Mouse (Mus musculus) cerebellum, adult 9-10 months (tissue): ENCODE results near the gene Fnbp1.

Experiments used
- DNase-seq: peaks from one replicate; pipeline ENCODE4 v3.0.0; 2022

Gene Fnbp1

GRCm38 (mm10) chr2:31147054-31147453 is 5.2 kb upstream of the Fnbp1 start:
- no peak for DNase-seq

DNA sequence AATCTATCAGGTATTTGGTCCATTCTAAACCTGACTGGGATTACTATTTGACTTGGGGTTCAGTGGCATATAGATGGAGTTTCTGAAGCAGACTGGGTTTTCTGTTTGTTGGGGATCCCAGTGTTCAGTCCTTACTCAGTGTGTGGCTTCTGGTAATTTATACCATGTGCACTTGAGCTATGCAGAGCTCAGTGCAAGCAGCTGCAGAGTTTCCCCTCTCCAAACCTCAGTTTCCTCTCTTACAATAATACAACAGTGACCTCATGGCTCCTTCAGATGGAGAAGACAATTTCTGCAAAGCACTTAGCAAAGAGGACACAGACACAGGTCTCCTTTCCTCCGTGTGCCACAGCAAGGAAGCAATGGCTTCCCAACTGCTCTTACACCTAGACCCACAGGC is 3.1 kb upstream of the Fnbp1 start:
- DNase-seq, result no peak

GRCm38 (mm10) chr2:31143768-31144695 is 2.2 kb upstream of the Fnbp1 start:
- no peak for DNase-seq

DNA sequence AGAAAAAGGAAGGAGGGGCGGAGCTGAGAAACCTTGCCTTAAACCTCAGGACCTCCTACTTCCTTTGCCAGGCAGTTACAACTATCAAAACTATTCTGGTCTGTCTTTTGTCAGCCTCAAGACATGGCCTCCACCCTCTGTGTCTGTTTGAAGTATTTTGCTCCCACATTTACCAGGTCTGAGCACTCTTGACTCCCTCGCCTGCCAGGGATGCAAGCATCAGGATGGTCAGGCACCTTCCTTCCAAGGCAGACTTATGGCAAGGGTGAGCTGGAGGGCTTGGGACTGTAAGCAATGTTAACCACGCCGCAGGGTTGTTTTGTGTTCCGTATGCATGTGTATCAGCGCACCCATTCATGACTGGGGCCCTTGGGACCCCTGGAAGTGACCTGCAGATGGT is 1.5 kb upstream of the Fnbp1 start:
- no peak for DNase-seq

- DNase-seq, result peak; percentile 54
Measured at GRCm38 (mm10) chr2:31142505-31142904, 697 bp upstream of the Fnbp1 start.

DNA sequence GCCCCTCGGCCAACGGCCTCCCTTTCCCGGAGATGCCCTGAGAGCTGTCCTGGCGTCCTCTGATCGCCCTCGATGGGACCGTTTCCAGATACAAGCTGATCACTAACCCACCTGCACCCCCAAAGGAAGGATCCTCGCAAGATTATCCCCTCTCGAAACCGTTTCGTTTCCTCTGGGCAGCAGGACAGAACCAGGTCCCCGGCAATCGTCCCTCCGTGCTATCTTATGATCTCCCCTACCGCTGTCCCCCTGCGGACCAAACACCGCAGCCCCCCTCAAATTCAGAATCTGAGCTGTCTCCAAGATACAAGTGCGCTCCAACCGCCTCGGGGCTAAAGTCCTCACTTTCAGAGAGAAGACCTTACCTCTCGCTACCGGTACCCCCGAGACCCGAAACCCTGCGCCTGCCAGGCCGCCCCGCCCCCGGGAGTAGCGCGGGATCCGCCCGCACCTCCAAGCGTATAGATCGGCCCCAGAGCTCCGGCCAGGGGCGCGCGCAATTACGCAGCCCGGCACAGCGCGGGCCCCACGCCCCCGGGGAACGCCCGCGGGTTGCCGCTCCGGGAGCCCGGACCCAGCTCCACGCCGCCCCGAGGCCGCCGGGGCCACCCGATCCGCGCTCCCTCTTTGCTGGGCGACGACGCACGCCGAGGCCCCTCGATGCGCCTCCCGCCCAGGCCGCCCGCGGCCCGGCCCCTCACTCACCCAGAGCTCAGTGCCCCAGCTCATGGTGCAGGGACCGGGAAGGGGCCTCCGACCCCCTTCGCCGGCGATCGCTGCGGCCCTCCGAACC is 538 bp downstream of the Fnbp1 start:
- peak; percentile 70 for DNase-seq

- DNase-seq, result no peak
Measured at GRCm38 (mm10) chr2:31140772-31141073, 1.1 kb downstream of the Fnbp1 start.

DNA sequence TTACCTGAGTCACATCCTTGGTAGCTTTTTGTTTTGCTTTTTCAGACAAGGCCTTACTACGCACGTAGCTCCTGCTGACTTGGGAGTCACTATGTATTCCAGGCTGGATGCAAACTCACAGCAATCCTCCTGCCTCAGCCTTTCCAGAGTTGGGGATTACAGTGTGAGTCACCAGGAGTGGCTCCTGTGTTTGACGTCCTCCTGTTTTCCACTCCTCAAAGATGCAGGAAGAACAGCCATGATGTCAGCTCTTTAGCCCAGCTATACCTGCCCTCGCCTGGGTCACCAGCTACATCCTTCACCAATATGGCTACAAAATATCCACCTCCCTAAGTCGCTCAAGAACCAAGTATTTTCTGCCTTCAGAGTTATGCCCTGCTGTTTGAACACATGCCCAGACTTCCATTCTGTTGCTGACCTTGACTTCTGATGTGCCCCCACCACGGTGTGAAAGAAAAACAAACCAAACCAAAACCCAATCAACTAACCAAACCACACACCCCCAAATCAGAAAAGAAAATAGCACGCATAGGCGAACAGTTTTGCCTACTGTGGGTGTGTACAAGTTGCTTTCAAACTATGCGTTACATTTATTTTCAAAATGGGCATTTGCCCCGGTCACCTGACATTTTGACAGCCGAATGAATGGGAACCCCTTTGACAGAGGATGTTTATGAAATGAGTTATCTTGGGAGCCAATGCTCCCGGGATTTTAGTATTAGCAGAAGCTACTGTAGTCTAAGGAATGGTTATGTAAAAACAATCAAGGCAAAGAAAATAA is 1.6 kb downstream of the Fnbp1 start:
- peak; percentile 48 for DNase-seq

DNA sequence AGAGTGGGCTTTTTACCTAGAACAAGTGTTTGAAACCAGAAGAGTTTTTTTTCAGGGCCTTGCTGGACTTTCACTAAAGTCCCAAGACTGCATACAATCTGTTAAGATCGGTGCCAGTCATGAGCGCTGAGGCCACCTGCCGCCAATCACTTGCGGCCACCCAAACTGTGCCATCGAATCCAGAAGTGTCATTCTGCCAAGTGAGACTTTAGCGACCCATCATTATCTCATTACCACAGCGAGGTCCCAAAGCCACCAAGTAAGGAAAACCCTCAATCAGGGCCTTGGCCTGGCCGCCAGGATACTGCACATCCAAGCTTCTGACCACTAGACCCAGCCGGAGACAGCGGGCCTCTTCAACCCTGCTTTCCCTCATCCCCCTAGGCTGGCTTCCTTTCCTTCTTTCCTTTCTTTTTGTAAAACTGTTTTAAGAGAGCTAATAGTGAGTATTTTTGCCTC is 2.6 kb downstream of the Fnbp1 start:
- peak; percentile 54 for DNase-seq

DNA sequence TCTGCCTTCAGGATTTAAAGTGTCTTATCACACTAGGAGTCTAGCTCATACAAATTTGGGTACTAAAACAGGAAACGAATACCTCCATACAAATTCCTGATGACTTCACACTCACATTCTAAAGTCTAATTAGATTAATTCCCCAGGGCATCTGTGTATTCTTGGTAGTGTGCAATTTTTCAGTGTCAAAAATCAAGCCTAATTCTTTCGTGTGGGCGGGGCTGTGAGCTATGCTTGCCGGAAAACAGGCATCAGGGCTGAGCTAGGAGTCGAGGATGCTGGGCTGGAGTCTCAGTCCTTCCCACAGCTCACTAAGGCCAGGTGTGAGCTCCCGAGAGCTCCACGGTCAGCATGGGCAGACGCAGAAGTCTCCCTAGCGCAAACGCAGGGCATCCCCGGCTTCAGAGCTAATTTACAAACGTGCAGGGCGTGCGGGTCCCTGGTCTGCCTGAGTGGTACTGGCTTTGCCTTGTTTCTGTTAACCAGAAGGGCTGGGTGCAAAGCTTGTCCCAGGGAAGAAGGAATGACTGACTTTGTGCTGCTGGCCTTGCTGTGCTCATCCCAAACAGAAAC is 4.7 kb downstream of the Fnbp1 start:
- no peak for DNase-seq

DNA sequence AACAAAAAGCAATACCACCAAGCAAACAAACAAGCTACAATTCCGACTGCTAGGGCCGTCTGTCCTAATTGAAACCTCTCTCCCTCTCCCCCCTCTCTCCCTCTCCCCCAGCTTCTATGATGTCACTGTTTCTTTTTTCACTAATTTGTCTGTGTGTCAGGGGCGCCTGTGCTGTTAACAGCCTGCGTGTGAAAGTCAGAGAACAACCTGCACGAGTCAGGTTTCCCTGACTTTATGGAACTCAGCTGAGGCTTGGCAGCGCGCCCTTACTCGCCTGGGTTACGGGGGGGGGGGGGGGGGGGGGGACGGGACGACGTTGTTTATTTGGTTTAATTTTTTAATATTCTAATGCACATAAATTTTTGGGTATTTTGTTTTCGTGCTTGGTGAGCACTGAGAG is 5.5 kb downstream of the Fnbp1 start:
- no peak for DNase-seq

GRCm38 (mm10) chr2:31135512-31135931 is 6.3 kb downstream of the Fnbp1 start:
- no peak for DNase-seq

DNA sequence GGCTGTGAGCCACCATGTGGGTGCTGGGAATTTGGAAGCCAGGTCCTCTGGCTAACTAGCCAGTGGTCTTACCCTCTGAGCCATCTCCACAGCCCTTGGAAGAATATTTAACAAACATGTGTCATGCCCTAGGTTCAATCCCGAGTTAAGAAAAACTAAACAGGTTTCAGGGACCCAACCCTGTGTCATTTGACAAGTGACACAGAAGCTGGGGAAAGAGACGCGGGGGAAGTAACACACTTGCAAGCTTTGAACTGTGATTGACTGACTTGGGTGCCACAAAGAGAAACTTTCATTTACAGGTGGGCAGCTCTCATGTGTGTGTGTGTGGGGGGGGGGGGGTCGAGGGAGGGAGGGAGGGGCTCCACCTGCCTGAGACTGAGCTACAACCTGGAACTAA is 7.8 kb downstream of the Fnbp1 start:
- no peak for DNase-seq

DNA sequence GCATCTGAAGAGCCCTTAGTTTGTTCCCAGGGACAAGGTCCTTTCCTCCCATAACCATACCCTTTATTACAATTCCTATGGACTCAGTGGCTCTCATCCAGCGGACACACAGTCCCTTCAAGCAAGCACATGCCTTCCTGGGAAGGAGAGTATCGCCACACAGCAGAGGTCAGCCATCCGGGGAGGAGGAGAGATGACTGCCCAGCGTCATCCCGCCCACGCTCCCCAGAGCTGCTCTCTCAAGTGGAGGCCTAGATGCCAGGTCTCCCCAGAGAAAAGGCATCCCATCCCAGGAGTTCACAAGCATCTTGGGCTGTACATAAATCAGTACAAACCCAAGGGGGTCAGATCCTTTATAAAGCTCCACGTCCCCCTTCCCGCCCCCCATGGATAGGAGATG is 9.1 kb downstream of the Fnbp1 start:
- peak; percentile 69 for DNase-seq

DNA sequence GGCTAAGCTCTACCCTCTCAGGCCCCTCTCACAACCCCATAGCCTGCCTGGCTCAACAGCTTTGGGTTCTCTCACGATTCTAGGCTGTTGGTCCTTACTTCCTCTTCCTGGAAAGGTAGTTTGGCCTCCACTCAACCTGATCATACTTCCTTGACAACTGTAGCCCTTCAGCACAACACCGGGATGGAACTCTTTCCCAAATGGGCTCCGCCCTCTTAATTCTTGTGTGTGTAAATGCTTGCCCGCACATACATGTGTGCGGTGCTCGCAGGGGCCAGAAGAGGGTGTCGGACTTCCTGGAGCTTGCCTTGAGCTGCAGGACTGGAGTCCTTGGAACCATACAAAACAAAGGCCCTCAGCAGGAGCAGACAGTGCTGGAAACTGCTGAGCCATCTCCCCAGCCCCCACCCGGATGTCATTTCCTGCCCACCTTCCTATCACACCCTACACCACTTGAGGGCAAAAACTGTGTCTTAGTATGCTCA is 11.0 kb downstream of the Fnbp1 start:
- DNase-seq, result no peak

DNA sequence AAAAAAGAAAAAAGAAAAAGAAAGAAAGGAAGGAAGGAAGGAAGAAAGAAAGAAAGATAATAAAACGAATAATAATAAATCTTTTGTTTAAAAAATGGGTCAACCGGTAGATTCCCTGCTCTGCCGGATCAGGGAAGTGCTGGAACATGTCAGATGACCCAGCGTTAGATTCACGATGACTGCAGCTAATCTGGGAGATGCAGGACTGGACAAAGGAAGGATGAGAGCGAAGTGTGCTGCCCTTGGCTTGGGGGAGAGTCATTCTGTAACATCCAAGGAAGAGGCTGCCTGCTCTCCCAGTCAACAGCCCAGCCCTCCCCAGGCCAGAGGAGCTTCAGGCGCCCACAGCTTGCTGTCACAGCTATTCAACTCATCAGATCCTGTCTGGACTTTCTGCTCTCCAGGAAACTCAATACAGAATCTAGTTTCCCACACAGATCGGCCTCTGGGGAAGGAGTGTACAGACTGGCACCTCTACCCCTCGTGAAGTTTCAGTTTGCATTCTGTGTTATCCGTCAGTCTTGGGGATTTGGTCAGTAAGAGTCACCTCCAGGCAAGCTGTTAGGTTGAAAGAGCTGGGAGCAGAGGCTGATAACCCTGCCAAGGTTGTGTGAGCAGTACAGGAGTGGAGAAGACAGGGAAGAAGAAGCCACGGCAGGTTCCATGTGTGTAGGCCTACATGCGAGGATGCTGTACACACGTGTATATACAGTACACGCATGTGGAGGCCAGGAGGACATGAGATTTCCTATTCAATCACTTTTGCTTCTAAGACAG is 11.9 kb downstream of the Fnbp1 start:
- no peak for DNase-seq

GRCm38 (mm10) chr2:31127899-31128298 is 13.9 kb downstream of the Fnbp1 start:
- no peak for DNase-seq

DNA sequence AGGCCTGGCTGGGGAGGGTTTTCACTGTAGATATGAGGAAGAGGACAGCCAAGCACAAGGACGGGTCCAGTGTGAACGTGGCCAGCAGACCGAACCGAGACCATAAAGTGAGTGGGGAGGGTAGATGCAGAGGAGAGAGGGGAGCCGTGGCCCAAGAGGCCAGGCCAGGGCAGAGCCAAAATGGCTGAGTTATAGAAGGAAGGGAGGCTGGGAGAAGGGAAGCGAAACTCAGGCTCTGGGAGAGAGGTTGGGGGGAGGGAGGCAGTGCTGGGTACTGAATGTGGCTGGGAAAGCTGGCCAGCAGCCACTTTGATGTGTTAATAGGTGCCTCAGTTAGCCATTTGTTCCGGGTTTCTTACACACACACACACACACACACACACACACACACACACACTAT is 14.6 kb downstream of the Fnbp1 start:
- DNase-seq, result no peak

- DNase-seq, result no peak
Measured at GRCm38 (mm10) chr2:31126048-31126447, 15.8 kb downstream of the Fnbp1 start.

DNA sequence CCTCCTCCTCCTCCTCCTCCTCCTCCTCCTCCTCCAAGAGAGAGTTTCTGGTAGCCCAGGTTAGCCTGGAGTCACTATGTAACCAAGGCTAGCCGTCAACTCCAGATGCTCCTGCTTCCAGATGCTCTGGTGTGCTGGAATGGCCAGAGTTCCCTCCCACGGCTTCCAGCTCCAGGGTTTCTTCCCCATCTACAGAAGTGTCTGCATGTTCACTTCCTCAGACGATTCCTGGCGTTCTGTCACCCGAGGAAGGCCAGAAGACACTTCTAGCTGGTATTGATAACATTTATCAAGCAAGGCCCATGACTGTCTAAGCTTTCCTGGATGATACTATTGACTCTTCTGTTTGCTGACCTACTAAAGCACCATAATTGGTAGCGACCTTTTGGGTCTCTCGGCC is 16.7 kb downstream of the Fnbp1 start:
- no peak for DNase-seq

DNA sequence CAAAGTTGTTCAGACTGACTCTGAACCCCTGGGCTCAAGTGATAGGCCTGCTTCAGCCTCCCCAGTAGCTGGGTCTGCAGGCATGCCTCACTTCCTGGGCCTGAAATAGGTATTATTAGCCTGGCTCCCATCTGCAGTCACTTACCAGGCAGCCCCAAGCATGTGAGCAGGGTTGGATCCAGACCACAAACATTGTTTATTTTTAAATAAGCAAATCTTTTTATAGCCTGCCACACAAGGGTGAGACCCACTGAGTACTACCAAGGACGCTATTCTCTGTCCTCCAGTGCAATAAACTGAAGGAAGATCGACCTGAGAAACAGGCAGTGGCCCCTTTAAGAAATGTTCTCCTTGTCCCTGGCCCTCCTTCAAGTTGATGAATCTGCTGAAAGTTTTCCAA is 17.1 kb downstream of the Fnbp1 start:
- no peak for DNase-seq

GRCm38 (mm10) chr2:31123493-31123892 is 18.3 kb downstream of the Fnbp1 start:
- DNase-seq, result no peak
